Mouse (Mus musculus): ENCODE data around the gene Nenf.

Nenf gene

GRCm38 (mm10) chr1:191281171-191281570 is 36.8 kb downstream of the Nenf start:
- no peak for DNase-seq

- no peak for DNase-seq
Measured at GRCm38 (mm10) chr1:191278324-191278723, 39.7 kb downstream of the Nenf start.

DNA sequence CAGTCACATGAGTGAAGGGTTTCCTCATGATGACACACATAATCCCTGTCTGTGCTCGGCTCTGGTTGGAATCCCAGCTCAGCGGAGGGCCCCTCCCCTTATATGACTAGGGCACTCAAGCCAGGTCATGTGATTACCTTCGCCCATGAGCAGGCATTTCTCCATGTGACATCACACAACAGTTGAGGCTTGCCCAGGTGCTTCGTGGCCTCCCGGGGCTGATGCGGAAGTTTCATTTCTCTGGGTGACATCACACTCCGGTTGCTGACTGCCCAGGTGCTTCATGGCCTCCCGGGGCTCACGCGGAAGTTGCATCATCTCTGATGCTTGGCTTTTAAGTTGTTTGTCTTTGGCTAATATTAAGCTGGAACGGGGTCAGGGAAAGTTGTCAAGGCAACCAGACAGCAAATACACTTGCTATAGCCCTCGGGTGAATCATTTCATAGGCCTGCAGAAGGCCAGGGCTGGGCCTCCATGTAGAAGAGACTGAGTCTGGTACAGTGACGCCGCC is 40.4 kb downstream of the Nenf start:
- DNase-seq = no peak

- DNase-seq = no peak
Measured at GRCm38 (mm10) chr1:191276181-191276580, 41.8 kb downstream of the Nenf start.

DNA sequence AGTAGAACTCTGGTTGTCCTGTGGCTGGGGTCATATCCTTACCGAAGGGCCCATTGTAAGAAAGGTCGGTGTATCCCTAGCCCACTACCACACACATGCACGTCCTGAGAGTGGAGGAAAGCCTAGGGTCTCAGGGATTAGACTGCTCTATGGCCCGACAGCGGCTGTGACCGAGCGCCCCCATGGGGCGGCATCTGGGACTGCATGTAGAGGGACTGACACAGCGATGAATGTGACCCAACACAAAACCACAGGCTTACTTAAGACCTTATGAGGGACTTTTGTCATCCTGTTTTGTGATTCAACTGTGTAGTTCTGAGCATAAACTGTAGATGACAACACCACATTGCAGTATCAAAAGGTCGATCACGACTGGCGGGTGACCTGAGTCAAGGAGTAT is 42.5 kb downstream of the Nenf start:
- peak; percentile 85 for DNase-seq

GRCm38 (mm10) chr1:191272660-191273059 is 45.3 kb downstream of the Nenf start:
- no peak for DNase-seq

- no peak for DNase-seq
Measured at GRCm38 (mm10) chr1:191269648-191269952, 48.4 kb downstream of the Nenf start.

- no peak for DNase-seq
Measured at GRCm38 (mm10) chr1:191268797-191269647, 49.0 kb downstream of the Nenf start.

DNA sequence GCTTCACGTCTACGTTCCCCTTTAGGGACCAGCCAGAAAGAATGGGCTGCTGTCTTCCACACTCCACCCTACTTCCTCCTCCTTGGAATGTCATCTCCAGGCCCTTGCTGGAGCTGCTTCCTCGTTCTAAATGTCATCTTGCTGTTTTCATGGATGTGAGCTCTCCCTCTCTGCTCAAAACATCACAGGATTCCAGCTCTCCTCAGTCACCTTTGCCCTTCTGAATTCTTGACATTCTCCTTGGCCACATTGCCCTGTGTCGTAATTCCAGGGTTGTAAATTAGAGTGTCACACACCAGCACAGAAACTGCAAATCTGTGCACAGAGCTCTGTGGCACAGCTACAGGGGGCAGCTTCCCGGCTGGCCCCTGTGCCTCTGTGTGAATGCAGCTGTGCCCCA is 50.1 kb downstream of the Nenf start:
- no peak for DNase-seq

DNA sequence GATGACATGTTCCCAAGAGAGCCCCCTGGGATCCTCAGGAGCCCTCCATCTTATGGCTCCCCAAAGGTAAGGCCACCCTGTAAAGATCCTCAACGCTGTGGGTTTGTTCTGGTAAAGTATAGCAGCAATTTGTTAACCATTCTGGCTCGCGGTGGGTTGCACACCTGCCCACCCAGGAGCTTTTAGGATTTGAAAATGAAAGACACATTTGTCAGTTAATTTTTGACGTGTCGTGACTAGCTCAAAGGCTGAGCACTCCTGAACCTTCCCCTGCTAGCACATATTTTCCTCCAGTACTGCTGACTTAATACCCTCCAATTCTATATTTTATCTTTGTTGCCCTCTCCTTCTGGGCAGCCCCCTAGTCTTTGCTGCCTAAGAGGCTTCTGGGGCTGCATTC is 50.8 kb downstream of the Nenf start:
- no peak for DNase-seq

DNA sequence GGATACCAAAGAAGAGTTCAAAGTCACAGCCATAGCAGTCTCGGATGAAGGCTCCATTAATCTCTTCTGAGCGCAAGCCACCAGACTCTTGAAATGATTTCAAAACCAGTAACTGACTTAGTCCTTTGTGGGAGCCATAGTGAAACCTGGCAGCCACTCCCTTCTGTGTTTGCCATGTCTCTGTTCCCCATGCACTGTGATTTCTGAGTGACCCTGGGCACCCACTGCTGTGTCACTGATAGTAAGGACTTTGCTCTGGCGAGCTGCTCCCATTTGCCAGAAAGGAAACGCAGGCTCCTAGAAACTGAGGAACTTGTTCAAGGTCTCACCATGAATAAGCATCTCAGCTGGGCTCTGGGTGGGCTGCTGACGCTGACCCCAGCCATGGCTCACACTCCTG is 54.5 kb downstream of the Nenf start:
- no peak for DNase-seq

DNA sequence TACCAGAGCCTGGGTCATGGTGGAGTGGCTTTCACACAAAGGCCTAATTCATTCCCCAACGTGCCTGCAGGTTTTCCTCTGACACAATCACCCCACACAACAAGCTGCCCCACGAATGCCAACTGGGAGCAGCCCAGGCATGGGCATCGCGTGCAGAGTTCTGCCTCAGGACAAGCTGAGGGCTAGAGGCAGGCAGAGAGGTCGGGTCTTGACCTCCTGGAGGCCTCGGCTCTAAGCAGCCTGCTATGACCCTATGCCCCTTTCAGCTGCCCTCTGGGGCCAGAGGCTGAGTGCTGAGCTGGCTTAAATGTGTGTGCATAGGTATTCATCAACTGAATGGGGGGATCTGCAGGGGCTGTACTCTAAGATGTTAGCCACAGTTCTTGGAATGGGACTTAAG is 56.1 kb downstream of the Nenf start:
- DNase-seq = no peak

DNA sequence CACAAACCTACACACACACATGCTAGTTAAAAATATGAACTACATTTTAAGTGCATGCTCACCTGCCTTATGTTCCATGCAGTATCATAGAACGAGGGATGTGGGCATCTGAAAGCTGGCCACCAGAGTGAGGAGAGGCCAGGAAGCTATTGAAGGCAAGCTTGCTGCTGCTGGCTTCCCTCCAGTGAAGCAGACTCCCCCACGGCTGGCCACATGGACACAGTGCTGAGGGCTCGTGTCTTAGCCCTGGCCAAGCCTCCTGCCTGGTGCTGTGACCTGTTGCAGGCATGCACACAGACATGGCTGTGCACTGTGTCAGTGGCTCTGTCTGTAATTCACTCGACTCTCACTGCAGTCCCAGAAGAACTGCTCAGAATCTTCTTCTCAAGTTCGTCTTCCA is 58.3 kb downstream of the Nenf start:
- no peak for DNase-seq

DNA sequence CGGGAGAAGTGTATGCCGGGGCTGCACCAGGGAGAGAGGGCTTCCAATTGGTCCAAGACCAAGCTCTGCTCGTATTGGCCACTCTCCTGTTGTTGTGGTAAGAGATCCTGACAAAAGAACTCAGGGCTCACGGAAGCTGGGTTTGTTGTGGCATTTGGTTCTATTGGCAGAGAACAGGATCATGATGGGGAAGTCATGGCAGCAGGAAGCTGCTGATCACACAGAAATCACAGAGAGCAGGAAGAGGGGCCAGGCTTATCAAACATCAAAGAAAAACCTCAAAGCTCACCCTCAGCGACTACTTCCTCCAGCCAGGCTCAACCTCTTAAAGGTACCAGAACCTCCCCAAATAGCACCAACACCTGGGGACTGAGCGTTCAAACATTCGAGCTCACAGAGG is 58.9 kb downstream of the Nenf start:
- no peak for DNase-seq

DNA sequence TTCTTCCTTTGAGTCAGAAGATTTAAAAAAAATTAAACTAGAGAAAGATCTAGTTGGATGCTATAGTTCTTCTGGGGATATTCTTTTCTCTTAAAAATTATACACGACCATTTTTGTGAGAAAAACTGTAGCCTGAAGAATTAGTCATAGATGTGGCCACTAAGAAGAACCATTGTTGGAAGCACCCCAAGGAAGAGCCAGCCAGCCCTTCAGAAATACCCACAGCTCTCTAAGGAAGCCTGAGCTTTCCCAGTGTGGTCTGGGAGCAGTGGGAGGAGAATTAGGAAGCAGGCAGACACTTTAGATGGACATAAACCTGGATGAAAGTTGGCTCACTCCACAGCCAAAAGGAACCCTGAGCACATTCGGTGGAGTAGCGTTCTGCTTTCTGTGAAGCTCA is 59.5 kb downstream of the Nenf start:
- no peak for DNase-seq

DNA sequence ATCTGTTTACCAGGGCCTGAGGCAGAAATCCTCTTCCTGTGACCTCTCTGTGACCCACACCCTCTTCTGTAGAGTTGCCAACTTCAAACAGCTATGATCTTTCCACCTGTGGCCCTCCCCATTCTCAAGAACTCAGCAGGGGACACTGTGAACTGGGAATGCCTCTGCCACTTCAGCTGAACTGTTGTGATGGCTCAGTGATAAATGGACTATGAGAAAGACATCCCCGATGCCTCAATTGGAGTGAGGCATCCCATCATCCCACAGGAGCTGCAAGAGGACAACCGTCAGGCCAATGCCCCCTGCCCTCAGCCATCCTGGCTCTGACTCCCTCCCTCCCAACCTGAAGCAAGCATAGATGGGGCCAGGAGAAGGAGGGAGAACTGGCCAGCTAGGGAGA is 60.0 kb downstream of the Nenf start:
- no peak for DNase-seq

- no peak for DNase-seq
Measured at GRCm38 (mm10) chr1:191257351-191257771, 60.6 kb downstream of the Nenf start.
